Mouse (Mus musculus): Measurements from ENCODE around the gene Igf1r.

The Igf1r gene

GRCm38 (mm10) chr7:68117567-68117966, 164.9 kb downstream of the Igf1r start:
- no peak for DNase-seq (ENCODE audit: low read depth, low spot score)

- DNase-seq (ENCODE audit: low read depth, low spot score): no peak
Observed at GRCm38 (mm10) chr7:68117981-68118380, 165.4 kb downstream of the Igf1r start.

GRCm38 (mm10) chr7:68119605-68120004, 167.0 kb downstream of the Igf1r start:
- DNase-seq (ENCODE audit: low read depth, low spot score): no peak

- no peak for DNase-seq (ENCODE audit: low read depth, low spot score)
Observed at GRCm38 (mm10) chr7:68122418-68122817, 169.8 kb downstream of the Igf1r start.

- DNase-seq (ENCODE audit: low read depth, low spot score): no peak
Observed at GRCm38 (mm10) chr7:68125347-68125746, 172.7 kb downstream of the Igf1r start.

GRCm38 (mm10) chr7:68127799-68128261, 175.2 kb downstream of the Igf1r start:
- no peak for DNase-seq (ENCODE audit: low read depth, low spot score)

- DNase-seq (ENCODE audit: low read depth, low spot score): no peak
Observed at GRCm38 (mm10) chr7:68128271-68128674, 175.6 kb downstream of the Igf1r start.

GRCm38 (mm10) chr7:68129077-68129511, 176.5 kb downstream of the Igf1r start:
- DNase-seq (ENCODE audit: low read depth, low spot score): peak; percentile 100

- peak; percentile 85 for DNase-seq (ENCODE audit: low read depth, low spot score)
Observed at GRCm38 (mm10) chr7:68129546-68130253, 177.1 kb downstream of the Igf1r start.

GRCm38 (mm10) chr7:68130950-68131580, 178.4 kb downstream of the Igf1r start:
- DNase-seq (ENCODE audit: low read depth, low spot score): no peak

- no peak for DNase-seq (ENCODE audit: low read depth, low spot score)
Observed at GRCm38 (mm10) chr7:68133679-68134078, 181.1 kb downstream of the Igf1r start.

GRCm38 (mm10) chr7:68134948-68135347, 182.3 kb downstream of the Igf1r start:
- no peak for DNase-seq (ENCODE audit: low read depth, low spot score)

GRCm38 (mm10) chr7:68136056-68136455, 183.4 kb downstream of the Igf1r start:
- no peak for DNase-seq (ENCODE audit: low read depth, low spot score)

- no peak for DNase-seq (ENCODE audit: low read depth, low spot score)
Observed at GRCm38 (mm10) chr7:68139384-68139783, 186.8 kb downstream of the Igf1r start.

- no peak for DNase-seq (ENCODE audit: low read depth, low spot score)
Observed at GRCm38 (mm10) chr7:68140041-68140807, 187.6 kb downstream of the Igf1r start.

GRCm38 (mm10) chr7:68144266-68144665, 191.6 kb downstream of the Igf1r start:
- DNase-seq (ENCODE audit: low read depth, low spot score): no peak

GRCm38 (mm10) chr7:68148297-68149048, 195.8 kb downstream of the Igf1r start:
- no peak for DNase-seq (ENCODE audit: low read depth, low spot score)

GRCm38 (mm10) chr7:68151892-68152291, 199.3 kb downstream of the Igf1r start:
- no peak for DNase-seq (ENCODE audit: low read depth, low spot score)

- DNase-seq (ENCODE audit: low read depth, low spot score): no peak
Observed at GRCm38 (mm10) chr7:68152458-68152857, 199.8 kb downstream of the Igf1r start.

- no peak for DNase-seq (ENCODE audit: low read depth, low spot score)
Observed at GRCm38 (mm10) chr7:68153269-68153668, 200.6 kb downstream of the Igf1r start.

GRCm38 (mm10) chr7:68154588-68154987, 202.0 kb downstream of the Igf1r start:
- no peak for DNase-seq (ENCODE audit: low read depth, low spot score)
